Mouse (Mus musculus) embryo, embryonic 11 days (tissue): ENCODE data around the gene Vcp.

Experiments used
- DNase-seq: peaks from one replicate; pipeline ENCODE4 v3.0.0-alpha.2; 2015

The Vcp gene

GRCm38 (mm10) chr4:42943341-42943740, 57.0 kb downstream of the Vcp start:
- no peak for DNase-seq

GRCm38 (mm10) chr4:42941396-42941795, 58.9 kb downstream of the Vcp start:
- no peak for DNase-seq

- DNase-seq: peak; percentile 80
Observed at GRCm38 (mm10) chr4:42933630-42934029, 66.7 kb downstream of the Vcp start.

DNA sequence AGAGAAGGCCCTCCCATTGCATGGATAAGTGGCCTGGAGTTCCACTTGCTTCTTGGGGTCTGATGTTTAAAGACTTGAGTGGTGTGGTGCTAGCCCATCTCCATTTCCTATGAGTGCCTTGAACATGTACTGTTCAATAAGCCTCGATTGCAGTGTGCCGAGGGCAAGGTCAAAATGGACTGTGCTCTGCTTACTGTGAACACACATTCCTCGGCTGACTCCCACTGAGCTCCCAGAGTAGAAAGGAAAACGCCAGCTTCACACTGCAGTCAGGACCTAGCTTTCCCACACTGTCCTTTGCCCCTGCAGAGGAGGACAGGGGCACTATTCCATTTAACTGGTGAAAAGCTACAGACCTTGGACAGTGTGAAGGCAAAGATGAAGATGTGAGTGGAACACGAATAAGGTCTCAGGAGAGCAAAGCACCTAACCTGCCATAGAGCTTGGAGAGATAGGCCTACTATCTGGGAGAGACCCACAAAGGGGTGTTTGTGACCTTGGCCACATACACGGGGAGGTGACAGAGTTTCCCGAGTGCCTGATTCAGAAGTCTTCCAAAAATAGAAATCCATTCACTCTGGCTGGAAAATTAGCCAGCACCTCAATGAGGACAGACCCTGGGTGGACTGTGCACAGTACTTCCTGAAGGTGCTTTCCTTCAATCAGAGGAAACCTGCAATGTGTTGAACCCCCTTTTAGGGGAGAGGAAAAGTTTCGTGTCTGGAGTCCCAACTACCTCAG, 67.9 kb downstream of the Vcp start:
- DNase-seq: no peak
